Mouse (Mus musculus): ENCODE measurements around the gene Morc1. TPM values are rescaled to one million over a fixed set of nuclear protein-coding genes. Genes with fewer than 3 reads are reported as not detected.

Morc1 gene
- polyA plus RNA-seq, 1 experiment: not detected

GRCm38 (mm10) chr16:48435454-48435853, 4.4 kb downstream of the Morc1 start:
- no peaks in the 10 kb centered on the region for H3K4me1 ChIP-seq (ENCODE audit: control insufficient read depth, insufficient read depth, low read length)
- H3K27ac ChIP-seq (ENCODE audit: insufficient read depth, low read length): no peak overlapping the region
- 0% methylated on average over 1 of the region's 1 CpGs for WGBS
- no peaks in the 10 kb centered on the region for H3K27me3 ChIP-seq (ENCODE audit: control insufficient read depth, insufficient read depth, low read length)
- no peak for DNase-seq
- no peak overlapping the region for H3K4me3 ChIP-seq (replicated peaks; ENCODE audit: insufficient read depth, low read depth, low read length)
- TF ChIP-seq POLR2A (IDR thresholded peaks at IDR 0.05; ENCODE audit: borderline replicate concordance, insufficient read depth, low read length) (no peak), CTCF (IDR thresholded peaks at IDR 0.05; ENCODE audit: borderline replicate concordance, insufficient read depth, low read depth, low read length) (no peak)

DNA sequence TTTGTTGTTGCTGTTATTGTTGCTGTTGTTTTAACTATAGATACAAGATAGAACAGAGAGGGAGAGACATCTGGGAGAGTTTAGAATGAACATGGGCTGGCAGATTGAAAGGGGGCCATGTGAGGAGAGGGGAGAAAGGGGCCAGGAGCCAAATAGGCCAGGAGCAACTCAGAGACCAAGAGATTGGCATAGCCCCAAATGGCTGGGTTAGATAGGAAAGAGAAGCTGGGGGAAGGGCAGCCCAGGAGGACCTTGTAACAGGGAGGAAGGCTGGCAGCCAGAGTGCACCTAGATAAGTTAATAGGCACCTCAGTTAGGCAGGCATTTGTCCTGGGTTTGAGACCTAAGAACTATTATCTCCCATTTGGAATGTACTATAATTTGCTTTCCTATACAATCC, 6.4 kb downstream of the Morc1 start:
- no peak for TF ChIP-seq POLR2A (IDR thresholded peaks at IDR 0.05; ENCODE audit: borderline replicate concordance, insufficient read depth, low read length)
- TF ChIP-seq CTCF (IDR thresholded peaks at IDR 0.05; ENCODE audit: borderline replicate concordance, insufficient read depth, low read depth, low read length): no peak
- H3K4me3 ChIP-seq (replicated peaks; ENCODE audit: insufficient read depth, low read depth, low read length): no peak overlapping the region
- H3K27ac ChIP-seq (ENCODE audit: insufficient read depth, low read length): no peak overlapping the region
- H3K4me1 ChIP-seq (ENCODE audit: control insufficient read depth, insufficient read depth, low read length): no peaks in the 10 kb centered on the region
- no peak for DNase-seq
- H3K27me3 ChIP-seq (ENCODE audit: control insufficient read depth, insufficient read depth, low read length): no peaks in the 10 kb centered on the region

GRCm38 (mm10) chr16:48444589-48444988, 13.6 kb downstream of the Morc1 start:
- Histone ChIP-seq H3K27me3 (ENCODE audit: control insufficient read depth, insufficient read depth, low read length) (no peaks in the 10 kb centered on the region), H3K4me1 (ENCODE audit: control insufficient read depth, insufficient read depth, low read length) (no peaks in the 10 kb centered on the region), H3K27ac (ENCODE audit: insufficient read depth, low read length) (no peak overlapping the region), H3K4me3 (replicated peaks; ENCODE audit: insufficient read depth, low read depth, low read length) (no peak overlapping the region)
- WGBS: 96% methylated on average over 5 of the region's 5 CpGs
- TF ChIP-seq CTCF (IDR thresholded peaks at IDR 0.05; ENCODE audit: borderline replicate concordance, insufficient read depth, low read depth, low read length) (no peak), POLR2A (IDR thresholded peaks at IDR 0.05; ENCODE audit: borderline replicate concordance, insufficient read depth, low read length) (no peak)
- no peak for DNase-seq

DNA sequence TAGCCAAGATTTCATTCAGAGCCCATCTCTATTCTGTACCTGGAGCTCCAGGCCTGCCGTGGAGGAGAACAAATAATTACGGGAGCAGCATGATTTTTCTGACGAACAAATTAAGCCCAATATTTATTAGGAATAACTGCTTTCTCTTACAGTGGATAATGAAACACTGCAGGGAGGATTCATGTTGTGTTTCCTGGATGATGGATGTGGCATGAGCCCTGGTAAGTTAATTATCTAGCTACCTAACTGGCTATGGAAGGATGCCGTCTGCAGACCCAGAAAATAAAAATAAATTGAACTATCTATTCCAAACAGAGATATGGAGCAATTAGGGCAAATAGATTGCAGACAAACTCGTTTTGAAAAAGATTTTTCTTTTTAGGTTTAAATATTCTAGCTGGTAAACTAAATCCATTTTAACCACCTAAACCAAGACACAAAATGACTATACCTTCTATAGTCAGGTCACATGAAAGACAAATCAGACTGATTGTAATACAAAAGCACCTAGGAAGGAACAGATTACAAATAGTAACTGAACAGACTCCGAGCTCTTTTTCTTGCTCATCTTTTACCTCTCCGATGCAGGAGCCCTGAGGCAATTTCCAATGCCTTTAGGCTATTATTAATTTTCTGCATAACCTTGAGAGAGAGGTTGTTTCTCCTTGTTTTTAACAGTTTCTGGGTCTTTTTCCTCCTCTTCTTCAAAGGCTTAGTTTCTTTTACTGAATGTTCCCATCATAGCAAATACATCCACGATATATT, 15.3 kb downstream of the Morc1 start:
- Histone ChIP-seq H3K27me3 (ENCODE audit: control insufficient read depth, insufficient read depth, low read length) (no peaks in the 10 kb centered on the region), H3K4me3 (replicated peaks; ENCODE audit: insufficient read depth, low read depth, low read length) (no peak overlapping the region), H3K27ac (ENCODE audit: insufficient read depth, low read length) (no peak overlapping the region), H3K4me1 (ENCODE audit: control insufficient read depth, insufficient read depth, low read length) (no peaks in the 10 kb centered on the region)
- DNase-seq: no peak
- TF ChIP-seq CTCF (IDR thresholded peaks at IDR 0.05; ENCODE audit: borderline replicate concordance, insufficient read depth, low read depth, low read length) (no peak), POLR2A (IDR thresholded peaks at IDR 0.05; ENCODE audit: borderline replicate concordance, insufficient read depth, low read length) (no peak)
- 72% methylated on average over 8 of the region's 8 CpGs for WGBS

DNA sequence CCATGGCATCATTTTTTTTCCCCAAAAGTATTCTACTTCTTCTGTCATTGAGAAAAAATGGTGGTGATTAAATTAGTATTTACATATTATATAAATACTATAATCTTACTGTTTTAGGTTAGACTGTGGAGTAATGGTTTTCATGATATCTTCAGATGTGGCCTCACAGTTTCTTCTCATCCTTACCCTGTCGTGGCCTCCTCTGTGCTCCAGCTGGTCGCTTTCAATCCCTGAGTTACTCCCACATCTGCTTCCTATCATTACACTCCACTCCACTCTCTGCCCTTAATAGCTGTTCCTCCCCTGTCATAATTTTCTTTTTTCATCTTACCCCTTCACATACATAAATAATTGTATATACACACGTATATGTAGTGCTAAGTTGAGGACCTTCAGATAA, 22.2 kb downstream of the Morc1 start:
- Histone ChIP-seq H3K4me3 (replicated peaks; ENCODE audit: insufficient read depth, low read depth, low read length) (no peak overlapping the region), H3K27me3 (ENCODE audit: control insufficient read depth, insufficient read depth, low read length) (no peaks in the 10 kb centered on the region), H3K27ac (ENCODE audit: insufficient read depth, low read length) (no peak overlapping the region), H3K4me1 (ENCODE audit: control insufficient read depth, insufficient read depth, low read length) (no peaks in the 10 kb centered on the region)
- TF ChIP-seq CTCF (IDR thresholded peaks at IDR 0.05; ENCODE audit: borderline replicate concordance, insufficient read depth, low read depth, low read length) (no peak), POLR2A (IDR thresholded peaks at IDR 0.05; ENCODE audit: borderline replicate concordance, insufficient read depth, low read length) (no peak)
- WGBS: 91% methylated on average over 3 of the region's 3 CpGs
- DNase-seq: no peak

GRCm38 (mm10) chr16:48473396-48473795, 42.4 kb downstream of the Morc1 start:
- no peaks in the 10 kb centered on the region for H3K27me3 ChIP-seq (ENCODE audit: control insufficient read depth, insufficient read depth, low read length)
- no peak for DNase-seq
- WGBS: 61% methylated on average over 10 of the region's 10 CpGs
- H3K27ac ChIP-seq (ENCODE audit: insufficient read depth, low read length): no peak overlapping the region
- no peaks in the 10 kb centered on the region for H3K4me1 ChIP-seq (ENCODE audit: control insufficient read depth, insufficient read depth, low read length)
- no peak overlapping the region for H3K4me3 ChIP-seq (replicated peaks; ENCODE audit: insufficient read depth, low read depth, low read length)
- TF ChIP-seq CTCF (IDR thresholded peaks at IDR 0.05; ENCODE audit: borderline replicate concordance, insufficient read depth, low read depth, low read length) (no peak), POLR2A (IDR thresholded peaks at IDR 0.05; ENCODE audit: borderline replicate concordance, insufficient read depth, low read length) (no peak)

DNA sequence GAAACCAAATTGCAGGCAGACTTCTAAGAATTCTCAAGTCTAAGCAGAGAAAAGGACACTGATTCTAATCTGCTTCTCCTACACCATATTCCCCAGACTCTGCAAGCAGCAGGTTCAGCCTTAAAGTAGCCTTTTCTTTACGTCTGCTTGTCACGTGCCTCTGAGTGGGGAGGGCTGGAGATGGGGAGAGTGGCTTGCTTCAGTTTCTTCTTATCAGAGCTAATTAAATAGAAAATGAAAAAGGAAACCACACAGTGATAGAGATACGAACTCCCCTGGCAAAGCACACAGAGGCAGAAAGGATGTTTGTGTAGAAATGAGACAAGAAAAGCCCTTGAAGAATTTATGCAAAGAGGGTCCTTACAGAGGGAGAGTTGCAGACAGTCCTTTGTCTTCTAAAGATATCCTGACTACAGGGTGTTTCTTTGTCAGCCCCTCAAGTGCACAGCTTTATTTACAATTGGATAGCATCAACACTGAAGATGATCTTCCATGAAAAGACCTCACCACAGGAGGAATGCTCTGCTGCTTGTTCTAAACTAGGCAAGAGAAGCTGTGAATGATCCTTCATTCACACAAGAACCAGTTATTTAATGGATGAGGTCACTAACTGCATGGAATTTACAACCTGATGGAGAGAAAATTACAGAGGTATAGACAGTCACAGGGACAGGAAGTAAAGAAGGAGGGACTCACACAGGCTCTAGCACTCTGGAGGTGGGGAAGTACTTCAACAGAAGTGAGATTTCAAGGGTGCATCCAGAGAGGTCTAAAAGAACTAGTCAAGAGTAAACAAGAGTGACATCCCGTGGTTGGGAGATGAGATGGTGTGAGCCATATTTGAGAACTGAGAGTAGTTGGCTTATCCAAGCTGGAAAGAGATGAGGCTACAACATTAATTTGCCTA, 44.1 kb downstream of the Morc1 start:
- no peak overlapping the region for H3K27ac ChIP-seq (ENCODE audit: insufficient read depth, low read length)
- DNase-seq: no peak
- no peak for TF ChIP-seq CTCF (IDR thresholded peaks at IDR 0.05; ENCODE audit: borderline replicate concordance, insufficient read depth, low read depth, low read length)
- TF ChIP-seq POLR2A (IDR thresholded peaks at IDR 0.05; ENCODE audit: borderline replicate concordance, insufficient read depth, low read length): no peak
- H3K4me3 ChIP-seq (replicated peaks; ENCODE audit: insufficient read depth, low read depth, low read length): no peak overlapping the region
- H3K27me3 ChIP-seq (ENCODE audit: control insufficient read depth, insufficient read depth, low read length): no peaks in the 10 kb centered on the region
- WGBS: 54% methylated on average over 4 of the region's 4 CpGs
- no peaks in the 10 kb centered on the region for H3K4me1 ChIP-seq (ENCODE audit: control insufficient read depth, insufficient read depth, low read length)
